Mouse (Mus musculus): ENCODE results near the gene Cdc42bpb. TPM values are rescaled to one million over a fixed set of nuclear protein-coding genes. Genes with fewer than 3 reads are reported as not detected.

The Cdc42bpb gene
- total RNA-seq, 2 experiments from 2014 or later = 112 to 116 TPM

- DNase-seq = no peak
These were observed 8.5 kb upstream of the Cdc42bpb start for GRCm38 (mm10) chr12:111385883-111386641.

GRCm38 (mm10) chr12:111378812-111379211 lies 1.3 kb upstream of the Cdc42bpb start:
- no peak for DNase-seq

- DNase-seq = peak; percentile 55
These were observed 520 bp upstream of the Cdc42bpb start for GRCm38 (mm10) chr12:111377986-111378490.

DNA sequence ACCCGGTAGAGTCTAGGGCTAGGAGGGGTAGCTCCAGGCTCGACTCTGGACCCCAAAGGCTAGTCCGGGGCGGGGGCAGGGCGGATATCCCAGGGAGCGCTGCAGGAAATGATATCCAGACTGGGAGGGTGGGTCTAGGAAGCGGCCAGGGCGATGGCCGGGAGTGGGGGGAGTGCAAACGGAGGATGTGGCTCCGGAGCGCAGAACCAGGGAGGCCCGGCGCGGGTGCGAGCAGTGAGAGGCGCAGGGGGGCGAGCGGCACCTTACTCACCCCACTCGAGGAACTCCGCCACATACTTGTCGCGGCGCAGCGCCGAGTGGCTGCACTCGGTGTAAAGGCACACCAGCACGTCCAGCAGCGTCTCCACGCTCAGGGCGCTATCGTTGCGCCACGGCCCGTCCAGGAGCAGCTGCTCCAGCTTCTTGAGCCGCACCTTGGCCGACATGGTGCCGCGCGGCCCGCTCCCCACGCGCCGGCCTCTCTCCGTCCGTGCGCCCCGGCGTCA lies 639 bp downstream of the Cdc42bpb start:
- DNase-seq = peak; percentile 80

GRCm38 (mm10) chr12:111376053-111376452 lies 1.5 kb downstream of the Cdc42bpb start:
- DNase-seq = no peak

DNA sequence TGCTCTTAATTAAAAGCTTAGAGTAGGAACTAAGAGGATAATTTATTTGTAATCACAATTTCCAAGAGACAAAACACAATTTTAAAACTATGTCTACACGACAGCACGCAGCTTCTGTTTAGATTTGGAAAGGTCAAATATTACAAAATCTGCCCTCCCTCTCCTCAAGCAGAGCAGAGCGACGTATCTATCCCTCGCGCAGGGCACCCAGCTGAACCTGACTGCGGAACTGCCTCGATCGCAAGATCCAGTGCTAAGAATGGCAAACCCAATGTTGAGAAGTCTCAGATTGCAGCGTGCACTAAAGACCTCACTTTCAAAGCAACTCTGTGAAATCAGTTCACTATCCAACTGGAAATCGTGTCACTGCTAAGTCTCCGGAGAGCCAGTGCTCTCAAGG lies 2.0 kb downstream of the Cdc42bpb start:
- no peak for DNase-seq

GRCm38 (mm10) chr12:111374727-111375126 lies 2.8 kb downstream of the Cdc42bpb start:
- DNase-seq = no peak

DNA sequence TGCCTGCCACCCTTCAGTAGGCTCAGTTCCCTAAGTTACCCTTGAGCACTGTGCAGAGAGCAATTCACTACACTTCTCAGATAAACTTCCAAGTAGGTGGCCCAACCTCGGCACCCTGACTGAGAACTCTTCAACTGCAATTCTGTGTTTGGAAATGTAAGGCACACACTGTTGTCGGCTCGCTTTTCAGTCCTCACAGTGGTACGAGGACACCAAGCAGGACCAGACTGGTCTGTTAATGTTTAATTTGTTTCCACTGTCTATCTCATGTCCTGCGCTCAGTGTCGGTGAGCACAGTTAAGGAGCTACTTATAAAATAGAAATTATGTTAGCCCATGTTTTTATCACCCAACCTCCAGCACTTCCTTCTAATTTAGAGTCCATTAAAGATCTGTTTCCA lies 4.1 kb downstream of the Cdc42bpb start:
- DNase-seq = no peak

GRCm38 (mm10) chr12:111371905-111372304 lies 5.6 kb downstream of the Cdc42bpb start:
- DNase-seq = no peak

DNA sequence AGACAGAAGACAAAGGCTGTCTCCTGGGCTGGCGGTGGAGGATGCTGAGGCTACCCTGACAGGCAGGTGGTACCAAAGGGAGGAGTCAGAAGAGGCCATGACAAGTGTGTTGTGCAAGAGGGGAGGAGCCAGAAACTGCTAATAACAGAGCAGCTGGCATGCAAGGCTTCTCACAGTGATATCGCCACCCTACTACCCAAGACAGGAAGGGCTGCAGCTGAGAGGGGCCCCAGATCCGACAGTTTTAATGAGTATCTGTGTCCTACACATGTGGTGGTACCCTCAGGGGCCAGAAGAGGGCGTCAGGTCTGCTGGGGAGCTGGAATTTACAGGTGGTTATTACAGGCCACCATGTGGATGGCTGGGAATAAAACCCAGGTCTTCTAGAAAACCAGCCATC lies 7.3 kb downstream of the Cdc42bpb start:
- DNase-seq = no peak

GRCm38 (mm10) chr12:111367065-111367464 lies 10.5 kb downstream of the Cdc42bpb start:
- DNase-seq = no peak

DNA sequence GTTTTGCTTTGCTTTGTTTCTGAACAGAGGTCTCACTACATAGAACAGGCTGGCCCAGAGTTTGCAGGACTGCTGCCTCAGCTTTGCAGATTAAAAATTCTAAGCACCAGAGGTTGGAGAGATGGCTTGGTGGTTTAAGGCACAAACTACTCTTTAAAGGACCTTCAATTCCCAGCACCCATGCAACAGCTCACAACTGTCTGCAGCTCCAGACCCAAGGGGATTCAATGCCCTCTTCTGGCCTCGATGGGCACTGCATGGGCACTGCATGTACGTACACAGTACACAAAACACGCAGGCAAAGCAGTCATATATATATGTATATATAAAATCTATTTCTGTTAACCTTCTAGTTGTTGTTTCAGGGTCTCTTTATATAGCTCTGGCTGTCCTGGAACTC lies 13.3 kb downstream of the Cdc42bpb start:
- no peak for DNase-seq

GRCm38 (mm10) chr12:111361319-111362098 lies 16.0 kb downstream of the Cdc42bpb start:
- DNase-seq = no peak

- no peak for DNase-seq
These were observed 16.8 kb downstream of the Cdc42bpb start for GRCm38 (mm10) chr12:111360671-111361070.

- no peak for DNase-seq
These were observed 21.3 kb downstream of the Cdc42bpb start for GRCm38 (mm10) chr12:111356216-111356615.

DNA sequence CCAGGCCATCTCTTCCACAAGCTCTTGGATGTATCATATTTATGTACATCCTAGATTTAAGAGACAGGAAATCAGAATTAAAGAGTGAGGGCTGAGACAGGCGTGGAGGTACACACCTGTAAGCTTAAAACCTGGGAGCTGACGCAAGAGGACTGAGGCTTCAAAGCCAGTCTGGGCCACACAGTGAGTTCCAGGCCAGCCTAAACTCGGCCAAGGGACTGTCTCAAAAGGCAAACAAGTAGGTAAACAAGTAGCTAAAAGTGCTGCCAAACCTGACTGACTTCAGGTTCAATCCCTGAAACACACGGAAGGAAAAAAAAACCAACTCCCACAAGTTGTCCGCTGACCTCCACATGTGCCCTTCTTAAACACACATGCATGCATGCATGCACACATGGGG lies 23.4 kb downstream of the Cdc42bpb start:
- DNase-seq = no peak

DNA sequence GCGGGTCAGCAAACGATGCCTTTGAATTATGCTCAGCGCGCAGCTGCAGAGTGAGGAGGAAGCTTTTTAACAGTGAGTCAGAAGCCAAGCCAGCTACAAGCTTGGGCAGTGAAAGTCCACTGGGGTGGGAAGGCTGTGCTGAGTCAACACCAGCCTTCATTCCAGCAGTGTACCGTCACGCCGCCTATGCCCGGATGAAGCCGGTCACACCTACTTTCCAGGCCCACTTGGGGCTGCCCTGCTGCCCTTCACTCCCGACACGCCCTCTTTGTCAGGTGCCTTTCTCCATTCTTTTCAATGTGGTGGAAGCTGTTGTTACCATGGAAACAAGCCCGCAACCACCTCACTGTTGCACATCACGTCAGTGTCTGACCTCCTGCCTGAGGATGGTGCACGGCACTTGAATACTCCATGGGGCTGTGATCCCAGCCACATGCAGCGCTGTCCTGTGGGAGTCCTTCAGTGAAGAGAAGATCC lies 24.0 kb downstream of the Cdc42bpb start:
- DNase-seq = peak; percentile 49

DNA sequence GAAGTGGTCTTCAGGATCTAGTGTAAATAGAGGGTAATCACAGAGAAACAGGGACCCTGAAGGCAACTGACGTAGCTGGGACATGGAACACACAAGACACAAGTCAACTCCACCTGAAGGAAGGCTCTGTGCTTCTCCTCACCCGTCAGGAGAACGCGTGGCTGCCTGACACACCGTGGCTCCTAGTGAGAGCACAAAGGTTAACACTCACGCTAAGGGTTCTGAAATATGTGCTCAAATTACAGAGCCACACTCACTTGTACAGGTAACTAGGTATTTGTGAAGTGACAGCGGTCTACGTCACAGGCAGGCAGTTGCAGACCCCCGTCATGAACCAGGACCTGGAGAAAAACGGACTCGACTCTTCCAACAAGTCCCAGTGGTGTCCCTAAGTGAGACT lies 24.5 kb downstream of the Cdc42bpb start:
- no peak for DNase-seq

DNA sequence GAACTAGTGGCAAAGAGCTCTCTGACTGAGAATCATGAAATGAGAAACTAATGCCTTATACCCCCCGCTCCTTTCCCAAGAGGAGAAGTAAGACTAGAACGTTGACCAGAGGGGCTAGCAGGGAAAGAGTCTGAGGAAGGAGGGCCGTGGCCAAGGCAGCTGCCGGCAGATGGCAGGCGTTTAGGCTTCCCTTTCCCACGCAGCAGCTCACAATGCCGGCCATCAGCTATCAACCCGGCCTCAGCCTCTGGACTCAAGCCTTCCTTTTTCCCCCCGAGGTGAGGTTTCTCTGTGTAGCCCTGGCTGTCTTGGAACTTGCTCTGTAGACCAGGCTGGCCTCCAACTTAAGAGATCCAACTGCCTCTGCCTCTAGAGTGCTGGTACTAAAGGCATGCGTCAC lies 25.0 kb downstream of the Cdc42bpb start:
- DNase-seq = no peak

DNA sequence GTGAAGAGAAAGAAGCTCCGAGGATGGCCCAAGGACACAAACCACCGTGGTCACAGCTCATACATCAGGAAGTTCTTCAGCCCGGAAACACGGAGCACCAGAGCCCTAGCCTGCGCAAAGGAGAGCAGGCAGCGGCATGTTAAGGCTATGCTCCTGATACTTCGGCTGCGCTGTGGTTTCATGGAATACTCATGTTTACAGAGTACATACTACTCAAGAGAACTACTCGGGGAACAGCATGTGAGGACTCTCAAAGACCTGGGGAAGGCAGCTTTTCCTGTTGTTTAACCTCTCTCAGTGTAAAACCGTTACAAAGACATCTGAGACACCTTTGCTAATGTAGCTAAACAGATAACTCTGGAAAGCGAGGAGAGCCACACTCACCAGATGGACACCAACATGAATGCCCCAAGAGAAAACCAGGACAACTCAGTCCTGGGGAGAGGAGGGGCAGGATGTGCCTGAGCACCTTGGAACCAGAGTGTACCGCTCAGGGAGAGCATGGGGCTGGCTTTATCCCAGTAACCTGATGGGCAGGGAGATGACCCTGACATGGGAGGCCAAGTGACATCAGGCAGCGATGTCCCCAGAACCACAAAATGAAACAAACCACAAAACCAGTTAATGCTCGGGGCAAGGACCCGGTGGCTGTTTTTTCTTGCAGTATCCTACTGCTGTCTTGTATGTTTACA lies 27.8 kb downstream of the Cdc42bpb start:
- no peak for DNase-seq

DNA sequence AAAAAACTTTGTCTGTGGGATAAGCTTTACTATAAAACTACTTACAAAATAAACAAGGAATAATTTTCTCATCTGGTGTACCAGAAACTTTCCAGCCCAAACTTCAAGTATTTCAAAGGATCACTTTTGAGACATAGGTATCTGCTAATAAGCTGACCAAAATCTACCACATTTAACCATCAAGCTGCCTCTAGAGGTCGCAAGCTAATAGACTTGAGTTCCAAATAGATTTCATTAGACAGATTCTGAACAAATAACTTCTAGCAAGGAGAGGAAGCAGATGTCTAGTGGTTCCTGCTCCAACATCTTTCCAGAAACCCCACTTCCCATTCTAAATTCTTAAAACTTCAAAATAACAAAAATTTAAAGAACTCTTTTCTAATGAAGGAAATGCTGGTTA lies 33.6 kb downstream of the Cdc42bpb start:
- DNase-seq = no peak

- no peak for DNase-seq
These were observed 36.8 kb downstream of the Cdc42bpb start for GRCm38 (mm10) chr12:111340692-111341091.

- DNase-seq = no peak
These were observed 39.6 kb downstream of the Cdc42bpb start for GRCm38 (mm10) chr12:111337864-111338354.

Data from heart, postnatal 4 days (tissue).